Mouse (Mus musculus) MEL (cell line): ENCODE results near the gene Scamp2. TPM values are rescaled to one million over a fixed set of nuclear protein-coding genes. Genes with fewer than 3 reads are reported as not detected.

ENCODE experiments used
- DNase-seq: peaks from one replicate; pipeline ENCODE4 v3.0.0; 2011; ENCODE audit warnings: low read depth, low spot score
- H3K27ac ChIP-seq: 2 replicates; pipeline ENCODE4 v1.5.1; 2012; ENCODE audit warnings: low read depth, mild to moderate bottlenecking, control low read depth, low read length, moderate library complexity; ENCODE audit not compliant: control insufficient read depth
- H3K27me3 ChIP-seq, 2 experiments: fragments of 150-350 bp in 1 of 2; sonication (generic) in 1 of 2; 2 replicates each; pipeline ENCODE4 v1.6.1; 2012; ENCODE audit warnings: low read length in 2 of 2, mild to moderate bottlenecking in 2 of 2, improper control_type of control experiment in 1 of 2, moderate library complexity in 1 of 2; ENCODE audit not compliant: insufficient read depth in 2 of 2, control insufficient read depth in 1 of 2
- H3K36me3 ChIP-seq, 2 experiments: 2 replicates each; pipeline ENCODE4 v1.6.1; 2012 to 2014; ENCODE audit warnings: low read length in 2 of 2, improper control_type of control experiment in 1 of 2, inconsistent platforms in 1 of 2, mild to moderate bottlenecking in 1 of 2; ENCODE audit not compliant: insufficient read depth in 2 of 2, control insufficient read depth in 1 of 2
- H3K4me1 ChIP-seq, 2 experiments: fragments of 150-350 bp in 1 of 2; sonication (generic) in 1 of 2; 2 replicates each; pipeline ENCODE4 v1.6.1; 2012; ENCODE audit warnings: low read length in 2 of 2, improper control_type of control experiment in 1 of 2, mild to moderate bottlenecking in 1 of 2; ENCODE audit not compliant: insufficient read depth in 2 of 2, control insufficient read depth in 1 of 2
- H3K4me3 ChIP-seq, 2 experiments: fragments of 150-350 bp in 1 of 2; sonication (generic) in 1 of 2; 2 replicates each; pipeline ENCODE4 v1.5.1; 2012; ENCODE audit warnings: low read depth in 2 of 2, low read length in 2 of 2, mild to moderate bottlenecking in 2 of 2, moderate library complexity in 2 of 2, control low read depth in 1 of 2, improper control_type of control experiment in 1 of 2; ENCODE audit not compliant: control insufficient read depth in 1 of 2, insufficient read depth in 1 of 2
- H3K79me2 ChIP-seq: 2 replicates; pipeline ENCODE4 v1.6.1; 2012; ENCODE audit warnings: mild to moderate bottlenecking, low read length, moderate library complexity; ENCODE audit not compliant: control insufficient read depth, poor library complexity, insufficient read depth
- H3K9ac ChIP-seq: 2 replicates; pipeline ENCODE4 v1.6.1; 2012; ENCODE audit warnings: low read depth, mild to moderate bottlenecking, control low read depth, low read length, moderate library complexity; ENCODE audit not compliant: control insufficient read depth, poor library complexity, severe bottlenecking
- H3K9me3 ChIP-seq: fragments of 150-350 bp; sonication (generic); replicated peaks from 2 replicates; pipeline ENCODE4 v1.6.1; 2012; ENCODE audit warnings: mild to moderate bottlenecking, low read length, improper control_type of control experiment, moderate library complexity; ENCODE audit not compliant: insufficient read depth
- BHLHE40 ChIP-seq: IDR thresholded peaks from 2 replicates; pipeline ENCODE4 v1.6.1; 2012; ENCODE audit warnings: low read depth, mild to moderate bottlenecking, inconsistent platforms, low read length, improper control_type of control experiment, borderline replicate concordance
- CHD1 ChIP-seq: IDR thresholded peaks from 2 replicates; pipeline ENCODE4 v1.6.1; 2012; ENCODE audit warnings: low read depth, mild to moderate bottlenecking, inconsistent platforms, low read length, improper control_type of control experiment
- CTCF ChIP-seq, 3 experiments: IDR thresholded peaks in 2 of 3; conservative IDR thresholded peaks in 1 of 3; 2 replicates each; pipeline ENCODE4 v1.5.1; 2011 to 2012; ENCODE audit warnings: low read length in 3 of 3, low read depth in 2 of 3, mild to moderate bottlenecking in 2 of 3, improper control_type of control experiment in 1 of 3, inconsistent platforms in 1 of 3, mixed read lengths in 1 of 3, moderate library complexity in 1 of 3; ENCODE audit not compliant: control insufficient read depth in 1 of 3, insufficient read depth in 1 of 3, poor library complexity in 1 of 3, severe bottlenecking in 1 of 3
- HCFC1 ChIP-seq: IDR thresholded peaks from 2 replicates; pipeline ENCODE4 v1.6.1; 2012; ENCODE audit warnings: low read depth, mild to moderate bottlenecking, inconsistent platforms, low read length, improper control_type of control experiment, moderate library complexity
- KAT2A ChIP-seq: conservative IDR thresholded peaks from 2 replicates; pipeline ENCODE4 v1.6.1; 2012; ENCODE audit warnings: low read depth, low read length, improper control_type of control experiment, inconsistent platforms
- MAFK ChIP-seq: IDR thresholded peaks from 2 replicates; pipeline ENCODE4 v1.6.1; 2011; ENCODE audit warnings: low read depth, mild to moderate bottlenecking, low read length, improper control_type of control experiment, borderline replicate concordance
- MAZ ChIP-seq: IDR thresholded peaks from 2 replicates; pipeline ENCODE4 v1.6.1; 2012; ENCODE audit warnings: low read depth, mild to moderate bottlenecking, inconsistent platforms, low read length, improper control_type of control experiment
- MEF2A ChIP-seq: IDR thresholded peaks from 2 replicates; pipeline ENCODE4 v1.6.1; 2014; ENCODE audit warnings: low read depth, mild to moderate bottlenecking, inconsistent platforms, low read length, improper control_type of control experiment; ENCODE audit not compliant: poor library complexity, insufficient replicate concordance, severe bottlenecking; ENCODE audit errors: extremely low read depth
- MXI1 ChIP-seq: IDR thresholded peaks from 2 replicates; pipeline ENCODE4 v1.6.1; 2011; ENCODE audit warnings: mild to moderate bottlenecking, low read depth, low read length, improper control_type of control experiment
- MYB ChIP-seq: IDR thresholded peaks from 2 replicates; pipeline ENCODE4 v1.6.1; 2011; ENCODE audit warnings: mild to moderate bottlenecking, low read depth, low read length, improper control_type of control experiment
- NELFE ChIP-seq: IDR thresholded peaks from 2 replicates; pipeline ENCODE4 v1.6.1; 2011; ENCODE audit warnings: low read depth, low read length, improper control_type of control experiment
- POLR2A ChIP-seq, 2 experiments: IDR thresholded peaks; 2 replicates each; pipeline ENCODE4 v1.6.1; 2011 to 2012; ENCODE audit warnings: low read length in 2 of 2, mild to moderate bottlenecking in 2 of 2, control low read depth in 1 of 2, improper control_type of control experiment in 1 of 2, low read depth in 1 of 2, moderate library complexity in 1 of 2; ENCODE audit not compliant: control insufficient read depth in 1 of 2, insufficient read depth in 1 of 2, poor library complexity in 1 of 2
- RAD21 ChIP-seq: IDR thresholded peaks from 2 replicates; pipeline ENCODE4 v1.6.1; 2011; ENCODE audit warnings: mild to moderate bottlenecking, low read depth, low read length, improper control_type of control experiment
- SIN3A ChIP-seq: IDR thresholded peaks from 2 replicates; pipeline ENCODE4 v1.6.1; 2012; ENCODE audit warnings: low read length, improper control_type of control experiment, inconsistent platforms
- SMC3 ChIP-seq: IDR thresholded peaks from 2 replicates; pipeline ENCODE4 v1.6.1; 2011; ENCODE audit warnings: low read depth, low read length, improper control_type of control experiment
- TCF12 ChIP-seq: IDR thresholded peaks from 2 replicates; pipeline ENCODE4 v1.6.1; 2014; ENCODE audit warnings: low read depth, mild to moderate bottlenecking, inconsistent platforms, low read length, improper control_type of control experiment, moderate library complexity
- UBTF ChIP-seq: IDR thresholded peaks from 2 replicates; pipeline ENCODE4 v1.6.1; 2012; ENCODE audit warnings: low read depth, mild to moderate bottlenecking, inconsistent platforms, low read length, improper control_type of control experiment, moderate library complexity, borderline replicate concordance; ENCODE audit not compliant: insufficient read depth
- USF2 ChIP-seq, 2 experiments: IDR thresholded peaks; 2 replicates each; pipeline ENCODE4 v1.6.1; 2011 to 2012; ENCODE audit warnings: improper control_type of control experiment in 2 of 2, low read length in 2 of 2, borderline replicate concordance in 1 of 2, inconsistent platforms in 1 of 2, low read depth in 1 of 2, mild to moderate bottlenecking in 1 of 2; ENCODE audit not compliant: insufficient read depth in 1 of 2
- ZKSCAN1 ChIP-seq: IDR thresholded peaks from 2 replicates; pipeline ENCODE4 v1.6.1; 2012; ENCODE audit warnings: low read depth, mild to moderate bottlenecking, inconsistent platforms, low read length, improper control_type of control experiment, moderate library complexity
- ZMIZ1 ChIP-seq: IDR thresholded peaks from 2 replicates; pipeline ENCODE4 v1.6.1; 2012; ENCODE audit warnings: low read depth, mild to moderate bottlenecking, inconsistent platforms, low read length, improper control_type of control experiment, moderate library complexity
- polyA plus RNA-seq, 2 experiments: library from polyadenylated mRNA; stranded (reverse) in 1 of 2; unstranded in 1 of 2; fragments of >175 nt in 1 of 2; fragments of >200 nt in 1 of 2; gene quantifications; 2 replicates each; pipeline versions ENCODE4 v1.2.1 to v1.2.4; 2012; ENCODE audit warnings: low replicate concordance in 2 of 2, low read depth in 1 of 2; ENCODE audit not compliant: insufficient read length in 2 of 2, insufficient read depth in 1 of 2, missing spikeins in 1 of 2
- total RNA-seq: library from RNA; depleted of rRNA; stranded (reverse); fragments of 300-350 nt; gene quantifications from 2 replicates; pipeline ENCODE4 v1.2.3, GENCODE M21; 2012

The Scamp2 gene
- total and polyA plus RNA-seq, 3 experiments: 35.4 to 51.4 TPM; not detected in 1

DNA sequence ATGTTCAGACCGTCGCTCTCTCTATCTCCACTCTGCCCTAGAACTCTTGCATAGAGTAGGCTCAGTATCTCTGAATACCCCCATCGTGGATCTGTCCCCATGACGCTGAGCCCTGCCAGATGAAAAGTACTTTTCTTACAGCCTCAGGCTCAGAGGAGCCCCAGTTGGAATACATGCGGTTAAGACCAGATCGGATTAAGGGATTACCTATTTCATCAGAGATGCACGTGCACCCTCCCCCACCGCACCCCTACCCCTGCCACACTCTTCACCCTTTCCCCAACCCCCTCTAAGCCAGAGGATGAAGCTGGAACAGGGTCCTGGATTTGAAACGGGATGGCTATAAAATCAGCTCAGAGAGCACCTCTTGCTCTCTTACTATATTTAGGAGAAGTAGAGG, 44.8 kb downstream of the Scamp2 start:
- Histone ChIP-seq H3K27ac (no peak overlapping the region), H3K27me3 (peaks cover 0 to 3% of the 10 kb centered on the region in 2 experiments; a peak in 2 of 4 replicates), H3K36me3 (no peaks in the 10 kb centered on the region; a peak in 1 of 4 replicates), H3K9me3 (no peaks in the 10 kb centered on the region), H3K4me3 (no peak overlapping the region), H3K4me1 (peaks cover 0 to under 1% of the 10 kb centered on the region in 2 experiments; a peak in 1 of 4 replicates), H3K9ac (no peak overlapping the region), H3K79me2 (no peaks in the 10 kb centered on the region)
- DNase-seq: no peak
- no peak for TF ChIP-seq MEF2A

DNA sequence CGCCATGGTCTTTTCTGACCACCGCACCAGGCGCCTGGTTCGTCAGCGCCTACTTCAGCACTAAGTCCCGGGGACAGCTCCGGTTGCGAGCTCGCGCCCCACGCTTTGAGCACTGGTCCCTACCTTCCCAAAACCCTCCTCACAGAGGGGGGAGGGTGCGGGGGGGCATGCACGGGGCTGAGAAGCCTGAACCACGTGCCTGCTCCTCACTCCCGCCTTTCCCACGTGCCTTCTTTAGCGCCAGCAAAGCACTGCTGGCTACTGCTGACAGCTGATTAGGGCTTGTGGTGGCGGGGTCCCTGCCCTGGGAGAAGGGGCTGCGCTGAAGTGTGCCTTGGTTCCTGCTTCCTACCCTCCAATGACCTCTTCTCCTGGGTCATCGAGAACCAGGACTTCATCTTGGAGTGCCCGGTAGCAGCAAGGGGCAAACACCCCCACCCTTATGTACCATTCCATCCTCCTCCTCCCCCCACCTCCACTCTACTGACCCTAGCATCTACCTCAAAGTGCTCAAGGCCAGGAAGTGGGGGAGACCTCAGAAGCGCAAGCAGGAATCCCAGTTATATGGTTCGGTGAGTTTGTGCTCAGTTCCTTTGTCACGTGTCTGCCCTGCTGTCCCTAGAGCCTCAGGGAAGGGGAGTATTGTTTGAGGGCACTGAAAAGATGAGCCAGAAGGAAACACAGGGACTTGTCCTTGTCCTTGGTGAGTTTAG, 45.6 kb downstream of the Scamp2 start, which contains the start of gene Cplx3:
Cplx3 (minus strand) TSS at position 143 of the 713 bp plus-strand sequence.
- Histone ChIP-seq H3K9me3 (no peaks in the 10 kb centered on the region), H3K27ac (no peak within 1 kb of the TSS), H3K4me3 (no peak within 1 kb of the TSS), H3K27me3 (peaks cover 0 to 4% of the 10 kb centered on the region in 2 experiments; a peak in 2 of 4 replicates), H3K79me2 (no peaks in the 10 kb centered on the region), H3K9ac (no peak within 1 kb of the TSS), H3K36me3 (no peaks in the 10 kb centered on the region), H3K4me1 (no peaks in the 10 kb centered on the region)
- peak; percentile 58 for DNase-seq
- TF ChIP-seq MAZ: 0 out of 2 replicates have a peak, but pooled peaks have one; percentile 29
- no peak for TF ChIP-seq MEF2A
- TF ChIP-seq CHD1: no peak
- TF ChIP-seq ZKSCAN1: no peak
- TF ChIP-seq SIN3A: peak; percentile 59
- peak; percentile 78 for TF ChIP-seq MXI1
- TF ChIP-seq POLR2A (IDR thresholded peaks at IDR 0.05; ENCODE audit: control insufficient read depth in 1 of 2, insufficient read depth in 1 of 2, low read depth in 1 of 2, low read length in 2 of 2, poor library complexity in 1 of 2): no peak
- 0 out of 2 replicates have a peak, but pooled peaks have one; percentile 21 for TF ChIP-seq SMC3

DNA sequence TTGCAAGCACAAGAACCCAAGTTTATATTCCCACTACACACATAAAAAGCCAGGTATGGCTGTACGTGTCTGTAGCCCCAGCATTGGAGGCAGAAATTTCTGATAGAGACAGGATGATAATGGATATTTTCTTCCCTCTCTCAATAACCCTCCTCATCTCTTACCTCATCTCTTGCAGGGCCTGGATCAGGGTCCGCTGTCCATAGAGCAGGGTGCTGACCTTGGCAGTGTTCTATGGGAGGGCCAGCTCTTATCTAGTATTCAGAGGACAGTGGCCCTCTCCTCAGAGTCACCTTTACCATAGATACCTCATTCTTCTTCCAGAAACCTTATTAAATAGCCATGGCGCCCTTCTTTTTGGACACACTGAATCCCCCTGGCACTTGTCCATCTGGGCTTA, 49.1 kb downstream of the Scamp2 start:
- Histone ChIP-seq H3K9ac (no peak overlapping the region), H3K4me3 (no peak overlapping the region), H3K79me2 (no peaks in the 10 kb centered on the region), H3K36me3 (no peaks in the 10 kb centered on the region), H3K4me1 (no peaks in the 10 kb centered on the region), H3K27ac (no peak overlapping the region), H3K27me3 (peaks cover 0 to 4% of the 10 kb centered on the region in 2 experiments), H3K9me3 (no peaks in the 10 kb centered on the region)
- TF ChIP-seq USF2 (IDR thresholded peaks at IDR 0.05; ENCODE audit: borderline replicate concordance in 1 of 2, insufficient read depth in 1 of 2, low read depth in 1 of 2, low read length in 2 of 2) (no peak), TCF12 (no peak), HCFC1 (no peak), BHLHE40 (no peak), CTCF (IDR thresholded peaks at IDR 0.05 in 2 of 3, conservative IDR thresholded peaks at IDR 0.05 in 1 of 3; ENCODE audit: control insufficient read depth in 1 of 3, insufficient read depth in 1 of 3, low read depth in 2 of 3, low read length in 3 of 3, poor library complexity in 1 of 3, severe bottlenecking in 1 of 3) (no peak), SIN3A (no peak), RAD21 (no peak), UBTF (no peak), MAFK (no peak), MYB (no peak), ZMIZ1 (no peak), NELFE (no peak), KAT2A (no peak), POLR2A (IDR thresholded peaks at IDR 0.05; ENCODE audit: control insufficient read depth in 1 of 2, insufficient read depth in 1 of 2, low read depth in 1 of 2, low read length in 2 of 2, poor library complexity in 1 of 2) (no peak)
- DNase-seq: no peak
